Mouse (Mus musculus): ENCODE data around the gene Fgfr2.

Gene Fgfr2

DNA sequence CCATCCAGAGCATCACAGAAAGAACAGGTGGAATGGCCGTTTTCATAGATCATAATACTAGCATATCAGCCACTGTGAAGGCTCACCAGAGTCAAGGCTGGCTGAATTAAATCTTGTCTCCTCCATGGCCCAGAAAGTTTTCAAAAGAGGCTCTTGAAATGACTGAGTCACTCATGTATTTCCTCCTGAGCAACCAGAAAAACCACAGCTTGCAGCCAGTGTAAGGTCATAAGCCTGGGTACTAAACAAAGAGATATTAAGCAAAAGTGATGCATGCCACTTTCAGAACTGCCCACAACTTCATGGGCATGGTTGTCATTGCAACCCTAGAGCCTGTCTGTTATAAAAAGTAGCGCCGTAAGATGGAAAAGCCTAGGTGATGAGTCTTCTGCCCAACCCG, 694.8 kb downstream of the Fgfr2 start:
- TF ChIP-seq GATA4 (IDR thresholded peaks at IDR 0.05; ENCODE audit: insufficient replicate concordance, low read length) = no peak

DNA sequence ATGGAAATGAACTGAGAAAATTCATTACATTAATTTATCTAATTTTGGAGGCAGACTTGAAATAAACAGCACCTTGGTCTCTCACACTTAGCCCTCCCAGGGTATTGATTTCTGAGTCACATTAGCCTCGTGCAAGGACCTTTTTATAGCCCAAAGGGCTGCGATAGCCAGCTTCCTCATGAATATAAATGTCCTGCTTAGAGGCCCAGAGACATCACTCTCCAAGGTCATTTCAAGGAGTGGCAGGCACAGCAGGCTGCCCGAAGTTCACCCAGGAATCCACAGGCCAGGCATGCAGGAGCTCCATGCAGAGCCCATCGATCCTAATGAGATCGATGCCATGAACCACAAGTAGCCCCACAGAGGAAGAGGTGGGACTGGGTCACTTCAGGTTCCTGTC, 697.1 kb downstream of the Fgfr2 start:
- TF ChIP-seq GATA4 (IDR thresholded peaks at IDR 0.05; ENCODE audit: insufficient replicate concordance, low read length) = no peak

- TF ChIP-seq GATA4 (IDR thresholded peaks at IDR 0.05; ENCODE audit: insufficient replicate concordance, low read length) = no peak
Measured at GRCm38 (mm10) chr7:132425364-132425999, 697.7 kb downstream of the Fgfr2 start.

GRCm38 (mm10) chr7:132423570-132423969, 699.6 kb downstream of the Fgfr2 start:
- TF ChIP-seq GATA4 (IDR thresholded peaks at IDR 0.05; ENCODE audit: insufficient replicate concordance, low read length) = peak; percentile 86; the same call in 1 of the 2 replicates

DNA sequence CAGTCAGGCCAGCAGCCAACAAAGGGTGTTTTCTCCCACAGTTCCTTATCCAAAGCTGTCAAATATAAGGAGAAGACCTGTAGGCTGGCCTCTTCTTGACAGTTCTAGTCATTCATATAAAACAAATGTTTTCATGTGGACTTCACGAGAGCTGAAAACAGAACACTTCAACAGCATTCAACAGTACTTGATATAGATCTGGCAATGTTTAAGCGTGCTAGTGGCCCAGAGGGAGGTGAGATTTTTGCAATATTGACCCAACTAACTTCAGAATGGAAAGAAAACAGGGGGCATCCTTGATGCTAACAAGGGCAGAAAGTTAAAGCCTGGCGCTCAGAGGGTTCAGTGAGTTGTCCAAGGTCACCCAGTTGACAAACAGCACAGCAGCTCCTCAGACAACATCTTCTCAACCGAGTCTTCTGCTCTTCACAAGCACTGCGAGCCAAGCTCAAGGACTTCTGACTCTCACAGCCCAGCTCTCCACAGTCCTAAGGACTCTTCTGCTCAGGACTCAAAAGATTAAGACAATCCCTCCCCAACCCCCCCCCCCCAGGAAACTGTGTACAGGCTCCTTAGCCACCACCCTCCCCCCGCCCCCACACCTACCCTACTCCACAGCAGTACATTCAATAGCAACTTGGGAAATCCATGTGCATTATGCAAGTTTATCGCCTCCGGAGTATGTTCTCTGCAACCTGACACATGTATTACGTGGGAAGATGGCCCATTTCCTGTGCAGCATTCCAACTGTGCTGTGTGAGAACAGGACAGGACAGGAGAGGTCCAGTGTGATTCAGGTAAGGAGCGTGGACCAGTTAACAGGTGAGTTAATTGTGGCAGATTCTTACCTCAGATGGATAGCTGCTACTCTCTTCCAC, 703.5 kb downstream of the Fgfr2 start:
- TF ChIP-seq GATA4 (IDR thresholded peaks at IDR 0.05; ENCODE audit: insufficient replicate concordance, low read length) = no peak

DNA sequence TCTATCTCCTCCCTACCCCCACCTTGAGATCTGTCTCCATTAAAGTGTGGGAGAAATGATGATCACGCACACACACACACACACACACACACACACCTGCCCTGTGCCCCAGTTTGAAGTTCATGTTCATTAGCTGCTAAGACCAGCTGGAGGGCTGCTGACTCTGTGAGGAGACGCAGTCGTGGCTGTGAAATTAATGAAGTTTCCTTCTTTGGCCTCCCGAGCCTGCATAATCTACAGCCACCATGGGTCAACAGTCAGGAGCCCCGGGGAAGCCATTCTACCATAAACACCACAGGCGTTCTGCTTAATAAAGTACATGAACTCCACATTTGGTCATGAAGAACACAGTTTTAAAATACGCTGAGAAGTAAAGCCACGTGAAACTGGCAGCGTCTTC, 706.3 kb downstream of the Fgfr2 start:
- TF ChIP-seq GATA4 (IDR thresholded peaks at IDR 0.05; ENCODE audit: insufficient replicate concordance, low read length) = no peak

DNA sequence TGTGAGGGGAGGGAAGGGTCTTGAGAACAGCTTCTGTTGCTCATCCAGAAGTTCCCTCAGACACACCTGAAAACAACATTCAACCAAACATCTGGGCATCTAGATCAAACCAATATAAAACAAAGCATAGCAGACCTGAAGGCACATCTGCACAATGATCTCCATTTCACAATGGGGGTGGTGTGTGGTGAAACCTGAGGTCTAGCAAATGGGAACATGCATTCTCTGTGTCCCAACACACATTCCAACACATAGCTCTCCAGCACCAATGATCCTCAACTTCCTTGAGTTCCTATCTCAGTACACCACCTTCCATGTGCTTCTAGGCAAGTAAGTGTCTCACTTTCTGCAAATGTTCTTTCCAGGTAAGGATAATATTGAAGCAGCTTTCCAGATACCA, 707.3 kb downstream of the Fgfr2 start:
- no peak for TF ChIP-seq GATA4 (IDR thresholded peaks at IDR 0.05; ENCODE audit: insufficient replicate concordance, low read length)

DNA sequence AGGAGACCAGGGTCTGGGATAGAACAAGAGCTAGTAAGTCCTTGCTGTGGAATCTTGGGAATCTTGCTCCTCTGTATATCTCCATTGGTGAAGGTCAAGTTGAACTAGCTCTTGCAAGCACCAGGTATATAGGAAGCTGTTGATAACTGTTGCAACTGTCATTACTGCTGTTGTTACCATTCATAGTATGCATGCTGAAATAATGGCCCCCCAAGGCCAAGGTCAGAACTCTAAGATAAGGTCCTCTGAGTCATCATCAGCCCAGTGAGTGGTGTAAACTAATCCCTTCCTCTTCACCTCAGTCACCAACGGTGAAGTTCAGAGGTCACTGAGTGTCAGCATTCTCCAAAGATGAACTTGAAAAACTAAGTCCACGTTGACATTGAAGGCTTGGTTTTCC, 710.6 kb downstream of the Fgfr2 start:
- no peak for TF ChIP-seq GATA4 (IDR thresholded peaks at IDR 0.05; ENCODE audit: insufficient replicate concordance, low read length)

DNA sequence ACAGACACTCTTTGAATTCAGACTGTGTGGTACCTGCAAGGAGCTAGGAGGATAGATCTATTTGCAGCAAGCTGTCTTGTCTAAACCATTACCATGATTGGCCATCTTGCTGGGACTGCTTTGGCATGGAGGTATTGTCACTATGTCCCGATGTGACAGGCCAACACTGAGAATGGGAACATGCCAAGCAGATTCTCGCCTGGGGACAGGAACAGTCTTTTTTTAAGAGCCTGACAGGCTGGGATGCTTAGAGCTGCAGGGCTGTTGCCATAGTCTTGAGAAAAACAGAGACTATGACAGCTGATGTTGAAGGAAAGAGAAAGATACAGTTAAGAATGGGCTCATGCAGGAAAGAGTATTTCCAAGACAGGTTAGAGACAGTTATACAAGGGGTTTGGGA, 711.4 kb downstream of the Fgfr2 start:
- TF ChIP-seq GATA4 (IDR thresholded peaks at IDR 0.05; ENCODE audit: insufficient replicate concordance, low read length) = no peak

- no peak for TF ChIP-seq GATA4 (IDR thresholded peaks at IDR 0.05; ENCODE audit: insufficient replicate concordance, low read length)
Measured at GRCm38 (mm10) chr7:132410958-132411357, 712.2 kb downstream of the Fgfr2 start.

GRCm38 (mm10) chr7:132409890-132410289, 713.3 kb downstream of the Fgfr2 start:
- TF ChIP-seq GATA4 (IDR thresholded peaks at IDR 0.05; ENCODE audit: insufficient replicate concordance, low read length) = no peak

DNA sequence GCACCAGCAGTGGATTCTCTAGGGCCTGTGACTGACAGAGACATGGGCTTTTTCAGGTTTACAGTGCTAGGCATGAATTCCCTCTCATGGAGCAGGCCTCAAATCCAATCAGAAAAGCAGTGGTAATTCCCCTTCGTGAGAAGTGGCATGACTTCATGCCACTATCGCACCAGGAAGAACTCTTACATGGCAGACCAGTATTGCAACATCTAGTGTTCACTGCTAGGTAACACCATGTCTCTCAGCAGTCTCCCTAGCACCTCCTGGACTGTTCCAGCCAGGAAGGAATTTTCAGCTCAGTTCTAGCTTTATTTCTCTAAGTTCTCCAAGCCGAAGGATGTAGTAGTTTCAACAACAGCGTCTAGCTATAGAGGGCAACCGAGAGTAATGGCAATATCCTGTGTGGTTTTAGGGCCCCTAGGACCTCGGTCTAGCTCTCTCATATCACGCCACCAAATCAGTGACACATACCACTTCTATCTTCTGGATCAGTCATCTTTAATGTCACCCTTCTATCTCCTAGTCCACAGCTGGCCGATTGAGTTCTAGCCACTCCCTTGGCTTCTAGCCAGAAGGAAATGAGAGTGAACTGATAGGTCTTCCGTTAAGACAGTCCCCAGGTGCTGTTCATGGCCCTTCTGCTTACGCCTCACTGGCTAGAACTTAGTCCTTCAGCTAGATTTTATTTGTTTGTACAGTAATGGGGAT, 720.6 kb downstream of the Fgfr2 start:
- TF ChIP-seq GATA4 (IDR thresholded peaks at IDR 0.05; ENCODE audit: insufficient replicate concordance, low read length) = no peak

DNA sequence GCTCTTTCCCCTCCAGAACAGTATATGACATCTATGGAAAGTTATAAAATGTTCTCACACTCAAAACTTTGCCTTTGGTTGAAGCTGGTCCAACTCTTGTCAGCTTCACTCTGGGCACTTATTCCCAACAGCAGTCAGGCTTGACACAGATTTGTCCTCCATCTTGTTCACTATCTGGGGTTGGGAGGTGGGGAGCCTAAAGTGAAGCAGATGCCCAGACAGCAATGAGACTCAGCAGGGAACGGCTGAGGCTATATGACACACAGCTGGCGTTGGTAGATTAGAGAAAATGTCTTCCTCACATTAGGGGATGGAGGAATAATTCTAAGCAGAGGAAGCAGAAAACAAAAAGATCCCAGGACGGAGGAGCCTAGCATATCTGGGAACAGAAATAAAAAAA, 724.7 kb downstream of the Fgfr2 start:
- no peak for TF ChIP-seq GATA4 (IDR thresholded peaks at IDR 0.05; ENCODE audit: insufficient replicate concordance, low read length)

DNA sequence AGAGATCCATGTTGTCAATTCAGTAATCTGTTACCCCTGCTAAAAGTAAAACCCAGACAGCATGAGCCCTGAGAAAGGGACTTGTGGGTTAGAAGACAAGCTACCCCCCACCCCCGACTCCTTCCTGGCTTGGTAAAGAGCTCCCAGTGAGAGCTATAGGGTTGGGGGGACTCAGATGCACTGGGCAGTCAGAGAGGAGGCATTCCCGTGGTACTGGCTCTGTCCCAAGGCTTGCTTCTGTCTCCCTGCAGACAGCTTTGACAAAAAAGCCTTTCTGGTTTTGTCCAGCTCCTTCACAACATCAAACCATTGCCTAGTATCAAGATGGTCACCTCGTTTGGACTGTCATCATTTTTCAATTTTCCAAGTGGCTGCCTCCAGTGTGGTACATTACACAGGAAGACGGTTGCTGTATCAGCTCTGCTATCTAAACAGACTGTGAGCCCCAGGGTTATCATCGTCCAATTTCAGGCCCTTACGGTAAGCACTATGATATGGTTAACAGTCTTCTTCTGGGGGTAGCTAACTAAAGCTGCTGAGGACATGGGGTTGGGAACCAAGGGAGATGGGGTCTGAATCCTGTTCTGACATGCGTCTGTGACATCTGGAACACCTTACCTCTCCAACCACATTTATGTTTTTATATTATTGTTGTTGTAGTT, 726.4 kb downstream of the Fgfr2 start:
- TF ChIP-seq GATA4 (IDR thresholded peaks at IDR 0.05; ENCODE audit: insufficient replicate concordance, low read length) = no peak

DNA sequence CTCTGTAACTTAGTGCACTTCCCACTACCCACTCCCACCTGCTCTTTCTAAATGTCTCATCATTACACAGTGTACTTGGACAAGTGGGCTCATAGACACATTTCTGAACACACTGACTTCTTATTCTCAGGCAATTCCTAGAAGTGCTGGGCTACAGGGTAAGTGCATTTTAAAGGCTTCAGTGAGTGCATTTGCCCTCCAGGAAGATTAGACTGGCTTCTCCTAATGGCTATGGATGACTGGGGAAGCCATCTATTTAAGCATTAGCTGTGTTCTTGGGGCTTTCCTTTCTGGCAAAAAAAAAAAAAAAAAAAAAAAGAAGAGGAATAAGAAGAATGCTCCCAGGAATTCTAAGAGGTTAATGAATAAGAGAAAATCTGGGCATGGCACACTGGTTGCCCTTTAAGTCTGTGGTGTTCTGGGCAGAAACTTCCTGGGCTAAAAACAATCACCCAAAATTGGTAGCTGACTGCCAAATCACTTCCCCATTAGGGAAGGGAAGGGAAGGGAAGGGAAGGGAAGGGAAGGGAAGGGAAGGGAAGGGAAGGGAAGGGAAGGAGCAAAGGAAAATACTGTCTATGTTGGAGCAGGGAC, 729.5 kb downstream of the Fgfr2 start:
- no peak for TF ChIP-seq GATA4 (IDR thresholded peaks at IDR 0.05; ENCODE audit: insufficient replicate concordance, low read length)
